Mouse (Mus musculus): ENCODE data around the gene Pigl.

Pigl gene

DNA sequence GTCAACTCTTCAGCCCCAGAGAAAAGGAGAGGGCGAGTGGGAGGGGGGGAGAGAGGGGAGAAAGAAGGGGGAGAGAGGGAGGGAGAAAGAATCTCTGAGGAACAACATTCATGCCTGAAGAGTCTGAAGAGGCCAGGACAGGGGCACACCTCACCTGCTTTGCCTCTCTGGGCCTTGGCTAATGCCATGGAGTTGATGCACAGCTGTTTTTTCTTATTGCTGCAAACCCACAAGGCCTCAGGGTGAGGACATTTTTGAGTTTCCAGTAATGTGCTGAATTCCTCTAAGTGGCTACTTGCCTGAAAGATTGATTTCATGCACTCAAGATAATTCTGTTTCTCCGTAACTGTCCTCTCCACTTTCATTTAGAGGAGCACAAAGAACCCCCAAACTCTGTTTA, 99.9 kb downstream of the Pigl start:
- DNase-seq (ENCODE audit: low spot score), result no peak

DNA sequence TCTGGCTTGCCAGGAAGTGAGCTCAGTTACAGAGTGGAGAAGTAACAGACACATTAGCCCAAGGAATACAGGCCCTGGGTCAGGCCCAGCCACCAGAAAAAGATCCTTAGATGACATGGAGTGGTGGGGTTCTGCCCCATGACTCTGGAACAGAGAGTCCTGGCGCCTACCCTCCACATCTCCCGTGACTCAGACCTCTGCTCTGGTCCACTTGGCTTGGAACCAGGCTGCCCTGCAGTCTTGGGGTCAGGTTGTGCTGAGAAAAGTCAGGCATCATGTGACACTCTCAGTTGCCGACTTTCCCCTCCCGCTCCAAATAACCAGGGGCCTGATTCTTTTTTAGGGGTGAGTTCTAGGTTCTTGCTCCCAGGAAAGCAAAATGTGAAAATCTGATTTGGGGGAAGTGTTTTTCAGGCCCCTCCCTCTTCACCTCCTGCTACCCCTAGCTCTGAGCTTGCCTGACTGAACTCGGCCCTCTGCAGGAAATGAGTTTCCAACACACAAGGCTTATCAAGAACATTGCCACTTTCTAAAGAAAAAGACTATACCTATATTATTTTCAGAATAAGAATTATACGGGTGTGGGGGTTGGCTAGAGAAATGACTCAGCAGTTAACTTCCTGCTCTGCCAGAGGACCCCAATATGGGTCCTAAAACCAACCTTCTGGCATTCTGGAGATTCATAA, 100.8 kb downstream of the Pigl start:
- no peak for DNase-seq (ENCODE audit: low spot score)

DNA sequence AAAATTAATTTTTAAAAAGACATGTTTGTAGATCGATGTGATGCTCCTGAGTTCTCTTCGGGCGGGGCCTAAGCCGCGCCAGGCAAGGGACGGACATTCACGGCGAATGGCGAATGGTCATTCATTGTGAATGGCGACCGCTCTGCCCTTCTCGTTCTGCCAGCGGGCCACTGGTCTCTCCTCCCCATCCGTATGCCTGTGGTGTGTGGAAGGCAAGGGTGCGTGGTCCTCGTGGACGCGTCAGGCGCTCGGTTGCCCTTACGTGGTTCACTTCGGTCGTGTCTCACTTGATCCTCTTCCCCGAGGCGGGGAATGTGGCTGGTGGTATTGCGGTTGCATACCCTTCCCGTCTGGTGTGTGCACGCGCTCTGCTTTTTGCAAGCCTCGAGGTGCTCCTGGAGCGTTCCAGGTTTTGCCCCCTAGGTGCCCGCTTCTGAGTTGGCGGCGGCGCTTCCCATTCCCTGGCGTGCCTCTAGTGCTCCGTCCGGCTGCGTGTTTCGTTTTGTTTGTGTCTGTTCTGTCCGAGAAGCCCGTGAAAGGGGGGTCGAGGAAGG, 102.3 kb downstream of the Pigl start:
- peak; percentile 46 for DNase-seq (ENCODE audit: low spot score)

DNA sequence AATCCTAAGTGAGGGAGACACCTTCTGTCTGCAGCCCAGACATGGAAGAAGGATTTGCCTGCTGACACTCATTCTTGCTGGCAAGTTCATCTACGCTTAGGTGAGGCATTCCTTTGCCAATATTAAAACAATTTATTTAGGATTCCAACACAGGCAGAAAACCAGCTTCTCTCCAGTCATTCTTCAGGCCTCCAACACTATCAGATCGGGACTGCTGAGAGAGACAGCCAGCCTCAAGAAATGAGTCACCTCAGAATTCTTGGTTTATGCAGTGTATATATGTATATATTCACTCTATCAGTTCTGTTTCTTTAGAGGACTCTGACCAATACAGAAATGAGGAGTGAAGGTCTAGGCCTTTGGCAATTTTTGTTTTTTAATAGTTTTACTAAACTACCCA, 105.3 kb downstream of the Pigl start:
- no peak for DNase-seq (ENCODE audit: low spot score)
